Mouse (Mus musculus) gastrocnemius, postnatal 10 days (tissue): ENCODE results near the gene Tmem74b. TPM values are rescaled to one million over a fixed set of nuclear protein-coding genes. Genes with fewer than 3 reads are reported as not detected.

Experiments
- DNase-seq: peaks from one replicate; pipeline ENCODE4 v3.0.0; 2021; ENCODE audit warnings: mixed read lengths
- total RNA-seq, 2 experiments: library from RNA; stranded (reverse); gene quantifications; 2 replicates each; pipeline ENCODE4 v1.2.3; 2021

Tmem74b gene
- total RNA-seq, 2 experiments from 2014 or later, result 0.61 to 0.99 TPM

DNA sequence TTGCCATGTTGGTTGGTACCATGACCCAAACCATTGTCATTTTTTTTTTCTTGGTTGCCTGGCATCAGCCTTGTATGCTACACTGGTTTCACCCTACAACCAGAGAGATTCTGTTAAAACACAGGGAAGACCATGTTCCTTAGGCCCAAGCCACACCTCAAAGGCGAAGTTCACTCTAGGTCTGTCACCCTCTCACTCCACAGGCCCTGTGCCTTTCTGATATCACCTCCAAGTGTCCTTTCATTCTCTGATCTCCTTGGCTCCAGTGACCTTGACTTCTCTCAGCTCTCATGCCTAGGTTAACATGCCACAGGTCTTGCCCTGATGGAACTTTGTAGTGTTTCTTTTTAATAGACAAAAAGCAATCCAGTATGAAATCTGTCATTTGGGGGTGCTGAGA is 40.3 kb downstream of the Tmem74b start:
- no peak for DNase-seq

DNA sequence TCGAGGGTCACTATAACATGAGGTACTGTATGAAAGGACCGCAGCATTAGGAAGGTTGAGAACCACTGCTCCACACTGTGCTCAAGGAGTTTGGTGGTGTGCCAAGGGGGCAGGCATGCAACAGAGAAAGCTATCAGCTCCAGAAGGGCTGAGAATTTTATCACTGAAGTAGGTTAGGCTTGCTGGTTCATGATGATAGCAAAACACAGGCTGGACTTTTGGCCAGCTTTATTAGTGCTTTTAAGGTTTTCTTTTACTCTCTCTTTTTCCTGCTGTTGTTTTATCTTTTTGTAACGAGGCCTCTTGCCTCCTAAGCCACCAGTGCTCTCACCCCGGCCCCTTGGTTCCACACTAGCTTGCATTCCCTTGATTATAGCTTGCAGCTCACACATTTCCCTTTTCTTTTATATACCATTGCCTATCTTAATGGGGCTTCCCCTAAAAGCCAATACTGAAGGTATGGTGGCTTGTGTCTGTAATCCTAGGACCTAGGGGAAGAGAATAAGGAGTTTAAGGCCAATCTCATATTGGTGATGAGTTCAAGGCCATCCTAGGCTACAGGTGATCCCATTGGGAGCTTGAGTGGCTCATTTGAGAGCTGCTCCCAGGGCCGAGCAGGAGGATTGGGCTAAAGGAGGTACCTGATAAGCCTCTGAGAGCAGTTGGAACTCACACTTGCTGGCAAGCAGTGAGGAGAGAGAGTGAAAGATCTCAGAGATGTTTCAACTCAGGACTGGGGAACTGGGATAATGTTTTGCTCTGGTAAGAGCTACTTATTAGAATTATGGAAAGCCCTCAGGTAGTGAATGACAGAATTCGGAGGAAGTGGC is 41.3 kb downstream of the Tmem74b start:
- no peak for DNase-seq

DNA sequence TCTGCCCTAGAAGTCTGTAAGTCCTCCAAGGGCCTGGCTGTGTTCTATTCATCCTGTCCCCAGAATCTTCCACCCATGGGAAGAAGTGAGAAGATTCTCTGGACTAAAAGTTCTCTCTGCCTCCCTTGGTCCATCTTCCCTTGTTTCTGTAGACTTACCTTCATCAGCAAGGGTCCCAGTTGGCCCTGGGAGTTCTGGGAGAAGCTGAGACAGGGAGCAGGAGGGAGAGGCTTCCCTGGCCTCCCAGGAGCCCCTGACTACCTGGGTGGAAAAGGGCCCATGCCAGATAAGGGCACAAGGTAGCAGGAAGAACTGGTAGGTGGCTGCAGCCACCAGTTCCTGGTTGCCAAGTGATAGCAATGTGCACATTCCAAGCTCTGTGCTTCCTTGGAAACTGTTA is 42.0 kb downstream of the Tmem74b start, which contains the start of gene Psmf1:
Gene Psmf1 (minus strand): TSS at position 342 of the 400 bp plus-strand sequence.
- DNase-seq, result no peak

DNA sequence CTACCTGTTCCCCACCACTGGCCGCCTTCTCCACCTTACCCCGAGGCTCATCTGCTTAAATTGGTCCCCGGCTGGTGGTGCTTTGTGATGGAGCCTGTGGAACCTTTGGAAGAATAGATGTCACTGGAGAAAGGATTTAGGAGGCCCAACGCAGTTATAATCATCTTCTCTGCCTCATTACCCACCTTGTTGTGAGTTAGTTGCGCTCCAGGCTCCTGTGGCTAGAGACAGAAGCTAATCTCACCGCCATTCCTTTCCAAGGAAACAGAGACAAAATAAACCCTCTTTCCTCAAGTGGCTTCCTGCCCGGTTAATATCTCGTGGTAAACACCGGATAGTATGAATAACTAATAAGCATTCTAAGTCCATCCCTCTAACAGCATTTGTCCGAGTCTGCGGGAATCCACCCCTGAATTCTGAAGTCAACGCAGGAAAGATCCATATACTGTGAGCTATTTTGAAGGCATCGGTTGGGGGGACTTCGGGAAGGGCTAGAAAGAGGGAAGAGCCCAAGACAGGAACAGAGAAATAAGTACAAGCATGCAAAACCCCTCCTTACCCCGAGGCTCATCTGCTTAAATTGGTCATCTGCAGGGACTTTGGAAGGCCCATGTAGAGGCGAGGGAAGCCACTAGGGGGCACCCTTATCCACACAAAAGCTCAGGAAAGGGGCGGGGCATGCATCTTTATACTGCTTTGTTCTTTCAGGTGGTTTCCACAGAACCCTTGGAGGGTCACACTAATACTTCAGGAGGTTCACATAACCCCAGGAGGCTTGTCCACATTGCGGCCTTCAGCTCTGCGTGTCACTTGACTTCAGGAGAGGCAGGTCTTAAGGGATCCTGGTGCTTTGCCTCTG is 46.3 kb downstream of the Tmem74b start:
- peak; percentile 66 for DNase-seq

DNA sequence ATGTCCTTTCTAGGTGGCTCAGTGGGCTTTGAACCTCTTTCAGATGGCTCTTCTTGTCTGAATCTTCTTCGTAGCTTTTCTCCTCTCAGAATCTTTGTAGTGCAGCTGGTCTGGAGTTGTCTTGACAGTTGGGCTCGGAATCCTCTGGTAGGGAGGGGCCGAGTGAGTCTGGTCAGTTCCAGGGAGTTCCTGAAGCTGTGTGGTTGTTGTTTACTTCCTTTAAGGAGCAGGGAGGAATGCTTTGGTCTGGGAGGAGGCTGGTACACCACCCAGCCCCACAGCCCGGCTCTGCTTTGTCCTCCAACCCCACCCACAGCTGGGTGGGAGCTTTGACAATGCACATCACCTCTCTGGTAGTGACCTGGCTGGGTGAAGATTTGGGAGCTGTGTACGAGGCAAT is 49.5 kb downstream of the Tmem74b start:
- DNase-seq, result no peak

DNA sequence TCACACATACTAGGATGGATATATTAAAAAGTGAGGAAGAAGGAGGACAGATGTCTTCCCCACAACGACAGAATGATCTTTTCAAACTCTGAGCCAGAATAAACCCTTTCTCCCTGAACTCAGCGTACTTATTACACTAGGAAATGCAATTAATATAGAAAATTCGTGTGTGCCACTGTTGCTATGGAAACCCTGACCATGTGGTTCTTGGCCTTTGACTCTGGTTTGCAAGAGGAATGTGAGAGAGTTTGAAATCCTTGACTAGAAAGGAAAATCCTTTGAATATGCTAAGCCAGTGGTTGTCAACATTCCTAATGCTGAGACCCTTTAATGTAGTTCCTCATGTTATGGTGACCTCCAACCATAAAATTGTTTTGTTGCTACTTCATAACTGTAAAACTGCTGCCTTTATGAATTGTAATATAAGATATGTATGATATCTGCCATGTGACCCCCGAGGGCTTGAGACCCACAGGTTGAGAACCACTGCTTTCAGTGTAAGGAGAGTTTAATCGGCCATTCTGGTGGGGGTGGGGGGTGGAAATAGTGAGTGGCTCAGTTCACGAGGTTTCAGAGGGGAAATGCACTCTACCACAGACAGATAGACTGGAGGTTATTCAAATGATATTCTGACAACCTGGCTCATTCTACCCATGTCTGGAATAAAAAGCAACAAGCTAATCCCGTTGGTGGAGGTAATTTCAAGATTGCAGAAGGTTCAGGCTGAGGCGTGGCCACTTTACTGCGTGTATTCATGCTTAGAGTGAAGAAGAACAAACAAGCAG is 54.7 kb downstream of the Tmem74b start:
- no peak for DNase-seq

DNA sequence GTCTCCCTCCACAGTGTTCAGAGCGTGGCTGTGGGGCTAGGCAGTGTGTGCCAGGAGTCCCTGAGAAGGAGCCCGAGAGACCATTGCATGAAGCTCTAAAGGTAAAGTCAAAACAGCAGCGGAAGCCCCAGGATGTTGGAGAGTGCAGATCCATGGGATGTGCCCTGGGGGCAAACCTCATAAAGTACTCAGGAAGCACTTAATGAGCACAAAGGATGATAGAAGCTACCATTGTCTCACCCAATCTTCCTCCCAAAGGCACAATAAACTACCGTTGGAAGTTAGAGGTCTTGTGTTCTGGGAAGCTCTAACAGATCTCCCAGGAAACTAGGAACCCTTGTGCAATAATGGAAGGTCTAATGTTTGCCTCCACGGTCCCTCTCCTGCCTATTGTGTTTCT is 55.6 kb downstream of the Tmem74b start:
- no peak for DNase-seq

DNA sequence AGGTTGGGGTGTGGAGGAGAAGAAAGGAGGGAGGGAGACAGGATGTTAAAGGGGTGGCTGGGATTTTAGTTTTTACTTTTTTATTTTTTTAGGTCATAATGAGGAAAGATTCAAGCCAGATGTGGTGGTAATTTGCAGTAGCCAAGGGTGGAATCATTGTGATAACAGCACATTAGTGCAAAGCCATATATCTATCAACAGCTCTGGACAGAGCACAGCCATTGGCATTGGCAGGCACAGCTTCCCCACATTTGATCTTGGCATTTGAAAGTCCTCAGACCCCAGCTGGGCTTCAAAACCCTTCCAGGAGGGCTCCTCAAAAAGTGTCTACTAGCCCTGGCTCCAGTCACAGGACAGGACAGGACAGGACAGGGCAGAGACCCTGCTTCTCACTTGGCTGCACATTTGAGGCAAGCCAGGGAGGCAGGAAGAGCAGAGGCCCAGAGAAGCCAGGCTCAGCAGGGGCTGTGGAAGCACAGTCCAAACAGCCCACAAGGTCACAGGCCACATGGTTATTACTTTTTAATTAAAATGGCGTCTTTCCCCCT is 57.1 kb downstream of the Tmem74b start:
- DNase-seq, result no peak

Other genes with a start within 250 kb of the Tmem74b start
- not detected for gene 4921509C19Rik, start 225.9 kb upstream of the Tmem74b start, total RNA-seq
- gene Nsfl1c, start 207.8 kb upstream of the Tmem74b start, total RNA-seq, result 100 to 1,000 TPM; 103 to 119 TPM
- gene Fkbp1a, start 159.5 kb upstream of the Tmem74b start, total RNA-seq, result 100 to 1,000 TPM; 238 to 248 TPM
- gene Sdcbp2, start 129.4 kb upstream of the Tmem74b start, total RNA-seq, result 1 to 10 TPM in 1 of 2 experiments, under 1 TPM in 1; 0.66 to 1.5 TPM
- 1 to 10 TPM; 6.4 to 8.2 TPM for gene Snph, start 69.4 kb upstream of the Tmem74b start, total RNA-seq
- not detected for gene Rad21l, start 33.5 kb upstream of the Tmem74b start, total RNA-seq
- 10 to 100 TPM; 27.8 to 27.9 TPM for gene Psmf1, start 42.2 kb downstream of the Tmem74b start, total RNA-seq
- gene Rspo4, start 140.9 kb downstream of the Tmem74b start, total RNA-seq, result not detected
- gene Angpt4, start 209.2 kb downstream of the Tmem74b start, total RNA-seq, result under 1 TPM; 0.26 to 0.47 TPM